Mouse (Mus musculus) cerebral cortex, adult 2 months (tissue): ENCODE data around the gene Ryr3.

ENCODE experiments used
- WGBS: fragments of 180-500 bp; shearing (Covaris S2); methylation state at CpG from one replicate; pipeline ENCODE4 v1.1.7; 2018; 5-methylcytosine and 5-hydroxymethylcytosine counted together

The Ryr3 gene

GRCm38 (mm10) chr2:112630669-112631068 is 586.2 kb downstream of the Ryr3 start:
- 89% methylated on average over 11 of the region's 11 CpGs for WGBS

GRCm38 (mm10) chr2:112625156-112625555 is 591.7 kb downstream of the Ryr3 start:
- WGBS: 93% methylated on average over 3 of the region's 3 CpGs

GRCm38 (mm10) chr2:112617206-112617605 is 599.7 kb downstream of the Ryr3 start:
- WGBS: 60% methylated on average over 3 of the region's 3 CpGs

- WGBS: 66% methylated on average over 7 of the region's 7 CpGs
Measured at GRCm38 (mm10) chr2:112614375-112614774, 602.5 kb downstream of the Ryr3 start.

- WGBS: 92% methylated on average over 3 of the region's 3 CpGs
Measured at GRCm38 (mm10) chr2:112612628-112613027, 604.3 kb downstream of the Ryr3 start.

- WGBS: 80% methylated on average over 3 of the region's 3 CpGs
Measured at GRCm38 (mm10) chr2:112606536-112606935, 610.4 kb downstream of the Ryr3 start.

- WGBS: 43% methylated on average over 8 of the region's 8 CpGs
Measured at GRCm38 (mm10) chr2:112602487-112602886, 614.4 kb downstream of the Ryr3 start.

GRCm38 (mm10) chr2:112600222-112600621 is 616.7 kb downstream of the Ryr3 start:
- WGBS: 68% methylated on average over 10 of the region's 10 CpGs

GRCm38 (mm10) chr2:112597064-112597463 is 619.8 kb downstream of the Ryr3 start:
- WGBS: 71% methylated on average over 1 of the region's 1 CpGs

GRCm38 (mm10) chr2:112596415-112596814 is 620.5 kb downstream of the Ryr3 start:
- whole genome bisulfite sequencing: 80% methylated on average over 5 of the region's 5 CpGs

- 85% methylated on average over 3 of the region's 3 CpGs for WGBS
Measured at GRCm38 (mm10) chr2:112595807-112596206, 621.1 kb downstream of the Ryr3 start.

GRCm38 (mm10) chr2:112593781-112594180 is 623.1 kb downstream of the Ryr3 start:
- WGBS: 91% methylated on average over 2 of the region's 2 CpGs

- WGBS: 73% methylated on average over 2 of the region's 2 CpGs
Measured at GRCm38 (mm10) chr2:112593322-112593721, 623.6 kb downstream of the Ryr3 start.

GRCm38 (mm10) chr2:112591451-112591871 is 625.4 kb downstream of the Ryr3 start:
- 28% methylated on average over 6 of the region's 6 CpGs for WGBS

GRCm38 (mm10) chr2:112590985-112591384 is 625.9 kb downstream of the Ryr3 start:
- WGBS: 35% methylated on average over 7 of the region's 7 CpGs
